Mouse (Mus musculus): Measurements from ENCODE around the gene Zfp207.

GRCm38 (mm10) chr11:80383626-80384046 is 557 bp downstream of the Zfp207 start:
- peak; percentile 22; the same call in 1 of the 2 replicates for TF ChIP-seq EP300 (IDR thresholded peaks at IDR 0.05; ENCODE audit: low read depth)
- TF ChIP-seq CTCF (IDR thresholded peaks at IDR 0.05; ENCODE audit: low read depth): no peak

Measured in liver, embryonic 14.5 days (tissue).